Mouse (Mus musculus): Measurements from ENCODE around the gene Phactr3.

DNA sequence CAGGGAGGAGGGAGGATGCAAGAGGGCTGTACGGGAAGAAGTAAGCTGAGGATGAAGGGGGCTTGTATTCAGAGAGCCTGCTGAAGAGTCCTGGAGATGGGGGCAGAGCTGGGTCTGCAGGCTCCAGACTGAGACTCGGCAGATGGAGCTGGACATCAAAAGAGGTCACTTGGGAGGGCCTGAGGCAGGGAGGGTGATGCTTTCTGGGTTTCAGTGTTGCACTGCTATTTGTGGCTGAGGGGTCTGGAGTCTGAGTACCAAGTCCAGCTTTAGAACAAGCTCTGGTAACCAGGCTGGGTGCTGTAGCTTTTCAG is 2.6 kb downstream of the Phactr3 start:
- no peak for TF ChIP-seq CTCF (IDR thresholded peaks at IDR 0.05 in 2 of 3, conservative IDR thresholded peaks at IDR 0.05 in 1 of 3; ENCODE audit: control insufficient read depth in 1 of 3, insufficient read depth in 1 of 3, low read depth in 2 of 3, low read length in 3 of 3, poor library complexity in 1 of 3, severe bottlenecking in 1 of 3)
- TF ChIP-seq POLR2A (IDR thresholded peaks at IDR 0.05; ENCODE audit: control insufficient read depth in 1 of 2, insufficient read depth in 1 of 2, low read depth in 1 of 2, low read length in 2 of 2, poor library complexity in 1 of 2): no peak
- TF ChIP-seq TBP (IDR thresholded peaks at IDR 0.05; ENCODE audit: low read depth, low read length): no peak
- no peak for TF ChIP-seq GATA1 (IDR thresholded peaks at IDR 0.05; ENCODE audit: low read depth, low read length)
- no peak for TF ChIP-seq NRF1 (IDR thresholded peaks at IDR 0.05; ENCODE audit: insufficient read depth, low read depth, low read length, poor library complexity, severe bottlenecking)
- no peak for TF ChIP-seq RAD21 (IDR thresholded peaks at IDR 0.05; ENCODE audit: low read depth, low read length)
- TF ChIP-seq ZNF384 (IDR thresholded peaks at IDR 0.05; ENCODE audit: low read depth, low read length): no peak

Data from MEL (cell line).